Mouse (Mus musculus): ENCODE measurements around the gene Cep19.
"Not testable (repeated sequence)": the region's sequence is repeated elsewhere in the genome, so short reads cannot be mapped to it uniquely, and the experiment has no call there.

Gene Cep19

DNA sequence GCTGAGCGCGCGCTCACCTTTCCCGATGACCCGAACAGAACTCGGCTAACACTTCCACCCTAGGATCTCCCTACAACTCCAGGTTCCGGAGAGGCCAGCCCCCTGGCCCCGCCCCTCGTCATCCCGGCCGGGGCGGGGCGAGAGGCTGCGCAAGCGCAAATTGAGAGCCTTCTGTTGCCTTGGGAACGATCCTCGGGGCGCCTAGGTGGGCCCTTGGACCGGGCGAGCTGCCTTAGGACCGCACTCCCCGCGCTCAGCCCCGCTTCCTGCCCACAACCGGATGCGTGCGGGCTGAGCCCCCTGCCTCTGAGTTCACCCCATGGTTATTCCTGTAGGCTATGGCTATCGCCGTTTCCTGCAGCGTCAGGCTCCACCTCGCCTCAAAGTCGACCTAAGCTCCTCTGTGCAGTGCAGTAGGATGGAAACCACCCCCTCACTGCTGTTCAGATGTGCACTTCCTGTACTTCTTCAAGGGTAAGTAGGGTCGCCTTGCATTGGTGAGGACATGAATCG lies at the start of gene Cep19, which contains the start of gene Pigx:
TSS of gene Cep19 (plus strand) at position 163 of the 513 bp plus-strand sequence.
TSS of gene Pigx (minus strand) at position 103 of the 513 bp plus-strand sequence.
- DNase-seq (ENCODE audit: low spot score in 2 of 2) = peak; percentile 87 to 90

DNA sequence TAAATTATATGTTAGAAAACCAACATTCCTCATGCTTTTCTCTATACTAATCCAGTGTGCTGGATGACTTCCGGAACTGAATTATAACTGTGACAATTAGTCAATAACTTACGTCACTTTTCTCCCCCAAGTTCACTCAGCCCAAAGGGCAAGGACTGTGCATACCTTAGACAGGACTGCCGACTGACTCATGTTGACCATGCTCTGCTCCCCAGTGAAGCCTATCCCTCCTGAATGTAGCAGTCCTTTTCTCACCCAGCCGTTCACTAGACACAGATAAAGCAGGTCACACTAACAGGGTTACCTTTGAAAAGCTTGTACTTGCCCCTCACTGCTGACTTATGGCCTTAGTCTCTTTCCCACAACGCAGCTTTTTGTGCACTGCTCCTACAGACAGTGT lies 40.8 kb upstream of the Cep19 start:
- DNase-seq (ENCODE audit: low spot score in 2 of 2) = no peak

GRCm38 (mm10) chr16:32059840-32060523 lies 39.6 kb upstream of the Cep19 start:
- no peak for DNase-seq (ENCODE audit: low spot score in 2 of 2)

DNA sequence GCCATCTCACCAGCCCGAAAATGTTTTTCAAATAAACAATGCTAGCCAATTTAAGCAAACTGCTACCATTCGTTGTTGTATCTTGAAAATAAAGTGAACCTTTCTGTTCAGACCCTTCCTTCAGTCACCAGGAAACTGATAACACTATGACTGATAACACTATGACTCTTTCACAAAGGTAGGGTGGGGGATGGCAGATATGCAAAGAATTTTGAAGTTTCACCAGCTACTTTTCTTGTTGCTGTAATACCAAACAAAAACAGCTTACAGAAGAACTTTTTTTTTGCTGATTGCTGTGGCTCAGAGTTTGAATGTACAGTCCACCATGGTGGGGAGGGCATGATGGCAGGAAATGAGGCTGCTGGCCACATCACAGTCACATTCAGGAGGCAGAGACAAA lies 37.4 kb upstream of the Cep19 start:
- DNase-seq (ENCODE audit: low spot score in 2 of 2) = no peak

DNA sequence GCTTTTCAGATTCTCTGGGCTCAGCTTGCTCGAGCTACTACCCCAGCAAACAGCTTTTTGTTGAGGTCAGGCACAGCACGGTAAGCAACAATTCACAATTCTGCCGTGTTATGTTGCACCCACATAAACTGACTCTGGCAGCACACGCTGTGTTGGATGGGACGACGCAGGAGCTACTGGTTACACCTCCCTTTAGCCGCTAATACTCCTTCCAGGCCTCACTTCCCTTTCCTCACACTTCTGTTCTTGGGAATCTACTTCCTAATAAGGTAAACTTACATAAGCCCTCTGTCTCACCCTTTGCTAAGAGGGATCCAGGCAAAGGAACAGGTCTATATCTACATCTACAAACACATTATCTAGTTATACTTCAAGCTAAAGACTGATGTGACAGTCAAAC lies 35.7 kb upstream of the Cep19 start:
- DNase-seq (ENCODE audit: low spot score in 2 of 2) = no peak

DNA sequence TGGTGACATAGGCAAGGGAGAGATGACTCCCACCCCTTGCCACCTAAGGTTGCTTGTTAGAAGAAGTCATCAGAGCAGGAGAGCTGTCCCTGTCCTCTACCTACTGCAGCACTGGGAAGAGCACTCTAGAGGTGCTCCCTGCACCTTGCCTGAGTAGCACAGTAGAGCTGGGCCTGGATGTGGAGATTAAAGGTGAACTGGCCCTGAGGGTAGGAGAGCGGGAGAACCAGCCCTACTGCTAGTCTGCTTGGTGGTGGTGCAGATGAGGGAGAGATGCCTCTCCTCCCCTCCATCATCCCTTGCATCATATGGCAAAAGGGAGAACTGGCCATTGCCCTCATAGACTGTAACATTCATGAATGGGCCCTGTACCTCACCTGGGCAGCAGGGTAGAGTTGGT lies 32.7 kb upstream of the Cep19 start:
- DNase-seq (ENCODE audit: low spot score in 2 of 2) = no peak

DNA sequence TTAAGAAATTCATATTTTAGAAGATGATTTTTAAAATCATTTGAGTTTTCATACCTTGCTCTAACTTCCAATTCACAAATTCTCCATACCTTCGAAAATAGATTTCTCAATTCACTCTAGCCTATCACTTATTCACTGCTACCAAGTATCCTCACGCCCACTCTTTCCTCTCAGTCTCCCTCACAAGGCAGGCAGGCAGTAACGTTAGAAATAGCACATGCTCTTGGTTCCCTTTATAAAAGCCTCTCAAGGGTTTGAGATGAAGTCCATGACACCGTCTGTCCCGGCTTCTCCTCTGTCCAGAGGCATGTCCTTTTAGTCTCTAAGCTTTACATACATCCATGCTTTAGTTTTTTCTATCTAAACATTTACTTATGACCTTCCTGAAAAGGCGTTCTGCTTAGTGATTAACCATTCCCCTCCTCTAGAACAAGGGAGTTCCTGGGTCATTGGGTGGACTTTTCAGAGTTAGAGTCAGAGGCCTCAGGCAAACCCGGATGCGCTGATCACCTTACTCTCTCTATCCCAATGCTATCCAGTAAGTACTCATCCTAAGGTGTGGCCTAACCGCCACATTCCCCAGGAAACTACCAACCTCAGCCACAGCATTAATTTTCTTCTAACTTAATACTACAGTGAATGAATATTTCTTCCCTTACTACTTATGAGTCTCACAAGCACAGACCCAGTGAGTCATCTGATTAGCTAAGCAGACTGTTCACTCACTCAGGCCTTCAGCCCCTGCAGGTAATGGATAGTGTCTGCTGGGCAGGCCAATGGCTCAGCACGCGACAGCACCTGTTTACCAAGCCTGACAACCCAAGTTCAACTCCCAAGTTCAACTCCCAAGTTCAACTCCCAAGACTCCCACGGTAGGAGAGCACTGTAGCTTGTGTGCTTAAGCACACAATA lies 31.0 kb upstream of the Cep19 start:
- DNase-seq (ENCODE audit: low spot score in 2 of 2) = no peak

DNA sequence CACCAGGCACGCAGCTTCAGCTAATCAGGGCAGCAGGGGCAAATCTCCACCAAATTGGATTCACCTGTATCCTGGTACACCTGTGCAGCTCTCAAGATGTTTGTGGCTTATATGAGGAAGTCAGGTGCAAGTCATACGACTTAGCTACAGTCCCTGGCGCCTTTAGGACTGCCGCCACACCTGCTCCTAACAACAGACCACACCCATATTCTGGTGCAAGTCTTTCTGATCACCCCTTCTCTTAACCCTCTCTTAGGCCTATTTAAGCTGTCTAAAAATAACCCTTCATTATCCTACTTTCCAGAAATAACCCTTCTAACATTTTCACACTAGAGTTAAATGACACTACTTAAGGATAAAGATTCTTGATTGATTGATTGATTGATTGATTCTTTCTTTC lies 29.5 kb upstream of the Cep19 start:
- not testable (repeated sequence) for DNase-seq (ENCODE audit: low spot score in 2 of 2)

DNA sequence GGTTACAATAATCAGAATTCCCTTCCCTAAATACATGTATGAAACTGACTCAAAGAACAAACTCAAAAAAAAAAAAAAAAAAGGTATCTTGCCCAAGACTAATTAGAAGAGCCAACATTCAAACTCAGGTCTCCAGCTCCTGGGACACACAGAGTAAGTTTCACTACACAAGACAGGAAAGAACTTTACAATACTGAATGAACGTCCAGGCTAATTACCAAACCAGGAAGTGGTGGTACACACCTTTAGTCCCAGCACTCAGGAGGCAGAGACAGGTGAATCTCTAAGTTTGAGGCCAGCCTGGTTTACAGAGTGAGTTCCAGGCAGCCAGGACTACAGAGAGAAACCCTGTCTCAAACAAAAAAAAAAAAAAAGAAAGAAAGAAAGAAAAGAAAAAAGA lies 23.8 kb upstream of the Cep19 start:
- DNase-seq (ENCODE audit: low spot score in 2 of 2) = no peak

- DNase-seq (ENCODE audit: low spot score in 2 of 2) = no peak
Measured at GRCm38 (mm10) chr16:32076406-32076805, 23.2 kb upstream of the Cep19 start.

DNA sequence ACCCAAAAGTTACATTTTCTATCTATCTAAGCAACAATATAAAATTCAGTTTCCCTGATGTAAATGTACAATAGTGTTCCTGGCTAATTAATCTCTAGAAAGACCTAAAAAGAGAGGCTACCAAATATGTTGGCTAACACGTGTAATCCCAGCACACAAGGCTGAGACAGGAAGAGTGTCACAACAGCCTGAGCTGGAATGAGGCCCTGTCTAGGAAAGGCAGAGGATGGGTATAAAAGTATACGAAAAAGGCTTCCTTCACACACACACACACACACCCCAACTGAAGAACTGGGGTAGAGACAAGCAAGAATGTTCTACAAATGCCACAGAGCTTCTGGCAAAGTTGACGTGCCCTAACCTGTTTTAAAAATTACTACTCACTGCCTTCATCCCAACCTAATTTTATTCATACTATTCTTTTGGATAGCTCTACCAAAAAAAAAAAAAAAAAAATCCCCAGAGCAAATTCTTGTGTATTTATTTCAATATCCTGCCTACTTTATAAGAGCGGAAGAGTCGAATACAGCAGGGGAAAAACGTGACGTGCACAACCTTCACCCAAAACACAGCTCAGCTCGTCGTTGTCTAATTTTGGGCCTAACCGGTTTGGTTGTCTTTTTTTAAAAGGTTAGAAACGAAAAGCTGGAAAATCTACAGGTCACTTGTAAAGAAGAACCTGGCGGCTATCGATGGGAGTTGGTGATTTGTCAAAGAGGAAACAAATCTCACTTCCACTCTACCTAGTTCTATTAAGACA lies 21.8 kb upstream of the Cep19 start:
- no peak for DNase-seq (ENCODE audit: low spot score in 2 of 2)

DNA sequence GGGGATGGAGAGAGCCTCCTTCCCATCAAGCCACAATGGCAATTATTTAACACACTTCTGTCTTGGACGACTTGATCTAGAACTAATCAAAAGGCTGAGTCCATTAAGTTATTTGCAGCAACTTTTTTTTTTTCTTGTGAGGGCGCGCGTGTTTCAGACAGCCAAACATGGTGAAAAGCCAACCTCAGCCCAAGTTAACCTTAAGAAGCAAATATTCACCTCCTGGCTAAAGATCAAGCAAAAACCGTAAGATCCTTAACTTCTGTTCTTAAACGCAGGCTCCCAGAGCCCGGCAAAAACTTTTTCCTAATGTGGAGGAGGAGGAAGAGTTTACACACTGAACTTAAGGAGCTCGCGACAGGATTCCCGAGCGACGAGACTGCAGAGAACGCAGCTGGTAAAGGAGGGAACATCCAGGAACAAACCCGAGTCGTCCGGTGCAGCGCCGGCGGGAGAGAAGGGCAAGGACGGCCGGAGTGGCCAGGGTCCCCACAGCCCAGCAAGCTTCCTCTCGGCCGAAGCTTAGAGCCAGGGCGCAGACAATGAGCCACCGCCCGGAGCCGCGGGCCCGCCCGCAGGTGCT lies 21.1 kb upstream of the Cep19 start:
- DNase-seq (ENCODE audit: low spot score in 2 of 2) = peak; percentile 29 to 40

DNA sequence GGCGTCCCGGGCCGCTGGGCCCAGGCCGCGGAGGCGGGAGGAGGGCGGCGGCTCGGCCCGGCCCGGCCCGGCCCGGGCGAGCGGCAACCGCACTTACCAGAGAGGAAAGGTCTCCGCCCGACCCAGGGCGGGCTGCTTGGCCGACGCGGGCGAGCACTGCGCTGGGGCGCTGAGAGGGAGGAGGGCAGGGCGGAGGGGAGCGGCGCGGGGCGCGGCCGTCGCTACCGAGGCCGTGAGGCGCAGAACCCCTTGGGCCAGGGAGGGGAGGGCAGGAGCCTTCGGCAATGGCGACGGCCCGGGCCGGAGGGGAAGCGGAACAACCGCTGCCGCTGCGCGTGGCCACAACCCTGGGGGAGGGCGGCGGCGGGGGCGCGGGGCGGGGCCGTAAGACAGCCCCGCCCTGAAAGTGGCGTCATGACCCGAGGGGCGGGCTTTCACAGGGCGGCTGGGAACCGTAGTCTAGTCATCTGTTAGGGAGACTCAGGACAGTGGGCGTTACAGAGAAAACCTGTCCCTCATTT lies 20.5 kb upstream of the Cep19 start, which contains the start of gene Pak2:
TSS of gene Pak2 (minus strand) at position 352 of the 521 bp plus-strand sequence.
- DNase-seq (ENCODE audit: low spot score in 2 of 2) = peak; percentile 81 to 85

DNA sequence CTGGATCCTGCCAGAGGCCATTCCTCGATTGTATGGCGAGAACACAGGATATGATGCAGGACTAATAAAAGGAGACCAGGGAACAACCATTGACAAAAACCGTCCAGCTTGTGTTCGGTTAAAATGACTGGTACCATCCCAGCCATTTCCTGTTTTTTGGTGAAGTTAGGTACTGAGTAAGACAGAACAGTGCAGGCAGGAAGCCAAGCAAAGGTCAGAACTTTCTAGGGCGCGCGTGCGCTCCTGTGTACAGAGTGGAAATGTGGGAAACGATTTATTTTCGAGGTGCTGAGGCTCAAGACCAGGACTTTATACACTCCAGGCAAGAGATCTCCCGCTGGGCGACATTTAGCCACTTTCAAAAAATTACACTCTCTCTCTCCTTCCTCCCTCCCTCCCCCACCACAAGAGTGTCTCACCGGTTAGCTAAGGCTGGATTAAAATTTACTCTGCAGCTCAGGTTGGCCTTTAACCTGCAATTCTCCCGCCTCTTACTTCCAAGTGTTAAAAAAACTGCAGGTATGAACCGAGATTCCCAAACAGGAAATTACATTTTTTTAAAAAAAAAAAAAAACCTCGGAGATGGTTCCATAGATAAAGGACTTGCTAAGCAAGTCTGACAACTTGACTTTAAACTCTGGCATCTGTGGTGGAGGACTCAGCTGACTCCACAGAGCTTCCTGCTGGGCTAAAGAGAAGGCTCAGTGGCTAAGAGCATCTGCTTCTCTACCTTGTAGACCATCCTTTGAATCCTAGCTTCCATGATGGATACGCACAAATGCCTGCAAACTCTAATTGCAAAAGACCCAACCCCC lies 11.8 kb upstream of the Cep19 start:
- no peak for DNase-seq (ENCODE audit: low spot score in 2 of 2)

- DNase-seq (ENCODE audit: low spot score in 2 of 2) = no peak
Measured at GRCm38 (mm10) chr16:32091466-32091865, 8.1 kb upstream of the Cep19 start.

DNA sequence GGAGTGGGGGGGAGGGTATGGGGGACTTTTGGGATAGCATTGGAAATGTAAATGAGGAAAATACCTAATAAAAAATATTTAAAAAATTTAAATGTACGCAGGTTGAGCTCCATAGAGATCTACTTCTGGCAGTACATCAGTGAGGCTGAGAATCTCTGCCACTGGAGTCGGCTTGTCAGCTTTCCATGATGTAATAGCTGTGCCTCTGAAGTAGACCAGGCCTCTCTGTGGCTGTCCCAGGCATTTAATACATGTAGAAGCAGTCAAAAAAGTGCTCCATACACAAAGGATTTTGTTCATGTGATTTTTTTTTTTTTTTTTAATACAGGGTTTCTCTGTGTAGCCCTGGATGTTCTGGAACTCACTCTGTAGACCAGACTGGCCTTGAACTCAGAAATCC lies 1.8 kb upstream of the Cep19 start:
- not testable (repeated sequence) for DNase-seq (ENCODE audit: low spot score in 2 of 2)

DNA sequence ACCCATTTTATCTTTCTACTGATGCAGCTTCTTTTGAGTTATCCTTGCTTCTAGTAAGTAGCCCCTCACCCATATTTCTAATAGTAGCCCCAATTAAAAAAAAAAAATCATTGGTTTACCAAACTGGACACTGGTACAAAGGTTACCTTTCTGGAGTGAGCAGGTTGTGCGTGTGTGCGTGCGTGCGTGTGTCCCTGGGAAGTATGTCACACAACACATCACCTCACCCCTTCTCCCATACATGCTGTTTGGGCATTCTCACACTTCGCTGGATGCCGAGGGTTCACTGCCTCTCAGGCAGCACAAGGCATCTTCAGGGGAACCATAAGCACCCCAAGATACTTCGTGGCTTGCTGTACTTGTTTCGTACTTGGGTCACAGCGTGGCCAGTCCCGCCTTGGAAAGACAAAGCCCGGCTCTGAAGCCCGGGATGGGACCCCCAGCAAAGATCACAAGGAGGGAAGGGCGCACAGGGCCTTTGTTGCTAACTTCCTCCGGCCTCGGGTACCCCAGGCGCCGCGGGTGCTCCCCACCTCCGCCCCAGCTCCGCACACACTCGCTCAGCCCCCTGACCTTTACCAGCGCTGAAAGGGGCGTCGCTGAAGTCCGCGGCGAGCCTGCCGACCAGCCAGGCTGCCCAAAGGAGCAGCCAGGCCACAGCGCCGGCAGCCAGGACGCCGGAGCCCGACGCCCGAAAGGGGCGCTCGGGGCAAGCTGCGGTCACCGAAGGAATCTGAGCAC lies 533 bp upstream of the Cep19 start:
- peak in 1 of 2 experiments; percentile 15 for DNase-seq (ENCODE audit: low spot score in 2 of 2)

DNA sequence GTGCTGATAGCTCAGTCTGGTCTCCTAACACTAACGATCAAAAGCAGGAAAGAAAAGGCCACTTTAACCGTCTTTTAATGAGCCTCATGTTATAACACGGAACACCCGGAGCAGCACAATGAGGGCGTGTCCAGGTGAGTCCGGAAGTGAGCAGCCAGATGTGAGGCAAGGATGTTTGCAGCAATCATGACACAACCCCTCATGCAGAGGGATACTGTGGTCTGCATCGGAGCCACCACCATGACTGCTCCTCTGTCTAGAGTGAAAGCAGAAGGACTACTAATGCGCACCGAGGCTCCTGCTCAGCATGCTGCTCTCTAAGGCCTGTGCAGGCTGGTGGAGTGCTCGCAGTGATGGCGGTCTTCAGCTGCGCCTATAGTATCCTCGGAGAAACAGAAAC lies 2.7 kb downstream of the Cep19 start:
- no peak for DNase-seq (ENCODE audit: low spot score in 2 of 2)

GRCm38 (mm10) chr16:32105698-32106097 lies 6.1 kb downstream of the Cep19 start:
- DNase-seq (ENCODE audit: low spot score in 2 of 2) = no peak

Data from right cerebral cortex, adult 2 months (tissue).